Mouse (Mus musculus): Measurements from ENCODE around the gene Crybg2.

Crybg2 gene

GRCm38 (mm10) chr4:134060135-134060865 lies at the start of gene Crybg2:
TSS of gene Crybg2 (plus strand) at chr4:134060815.
- no peak for DNase-seq (ENCODE audit: low spot score)

DNA sequence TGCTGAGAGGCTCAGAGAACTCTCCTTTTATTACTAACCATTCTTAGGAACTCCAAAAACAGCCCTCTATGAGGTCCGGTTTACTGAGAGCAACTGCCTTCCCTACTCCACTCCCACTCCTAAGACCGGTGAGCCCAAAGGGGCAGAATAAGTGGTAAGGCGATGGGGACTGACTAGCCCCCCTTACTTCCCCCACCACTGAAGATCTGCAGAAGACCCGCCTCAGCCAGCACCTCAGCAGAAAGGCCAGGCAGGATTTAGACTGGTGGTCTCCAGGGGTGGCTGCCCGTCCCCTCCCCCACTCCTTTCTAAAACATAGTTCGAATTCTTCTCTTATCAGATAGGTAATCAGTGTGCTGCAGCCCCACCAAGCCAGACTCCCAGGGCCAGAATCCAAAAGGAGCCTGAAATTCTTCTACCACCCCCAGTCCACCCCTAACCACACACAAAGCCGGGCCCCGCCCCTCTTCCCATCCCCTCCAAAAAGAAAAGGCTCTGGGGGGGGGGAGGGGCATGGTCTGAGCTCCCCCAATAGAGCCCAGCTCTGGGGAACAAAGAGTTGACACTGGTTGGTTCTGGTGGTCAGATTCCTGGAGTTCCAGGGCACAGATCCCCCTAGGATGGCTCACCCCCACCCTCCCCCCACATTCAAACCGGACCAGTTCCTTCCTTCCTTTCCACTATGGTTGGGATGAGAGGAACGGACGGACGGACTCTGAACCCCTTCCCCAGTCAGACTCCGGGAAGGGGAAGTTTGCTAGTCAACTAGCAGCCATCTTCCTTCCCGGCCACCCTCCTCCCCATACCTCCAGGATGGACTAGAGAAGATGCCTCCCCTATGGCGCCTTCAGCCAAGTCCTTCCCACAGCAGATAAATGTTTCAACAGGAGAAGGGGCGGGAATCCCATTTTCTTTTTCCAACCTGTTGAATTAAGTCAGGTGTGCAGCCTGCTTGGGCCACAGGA lies 48.9 kb upstream of the Crybg2 start:
- DNase-seq (ENCODE audit: low spot score), result no peak

GRCm38 (mm10) chr4:134012858-134013528 lies 47.6 kb upstream of the Crybg2 start:
- peak; percentile 53 for DNase-seq (ENCODE audit: low spot score)

DNA sequence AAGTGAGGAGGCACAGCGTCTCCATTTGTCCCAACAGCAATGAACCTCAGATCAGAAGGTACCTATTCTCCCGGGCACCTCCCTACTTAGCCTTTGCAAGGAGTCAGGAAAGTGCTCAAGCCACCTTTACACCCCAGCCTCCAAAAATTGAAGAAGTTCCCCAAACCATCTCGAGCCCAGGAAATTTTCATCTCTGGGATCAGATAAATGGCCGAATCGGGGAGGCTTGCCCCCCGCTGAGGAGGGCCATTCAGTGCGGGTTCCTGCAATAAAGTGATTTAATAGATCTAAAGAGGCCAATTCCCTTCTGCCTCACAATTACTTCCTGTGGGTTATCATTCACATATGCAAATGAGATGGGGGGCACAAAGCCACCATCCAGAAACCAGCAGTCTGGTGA lies 44.4 kb upstream of the Crybg2 start:
- DNase-seq (ENCODE audit: low spot score), result no peak

DNA sequence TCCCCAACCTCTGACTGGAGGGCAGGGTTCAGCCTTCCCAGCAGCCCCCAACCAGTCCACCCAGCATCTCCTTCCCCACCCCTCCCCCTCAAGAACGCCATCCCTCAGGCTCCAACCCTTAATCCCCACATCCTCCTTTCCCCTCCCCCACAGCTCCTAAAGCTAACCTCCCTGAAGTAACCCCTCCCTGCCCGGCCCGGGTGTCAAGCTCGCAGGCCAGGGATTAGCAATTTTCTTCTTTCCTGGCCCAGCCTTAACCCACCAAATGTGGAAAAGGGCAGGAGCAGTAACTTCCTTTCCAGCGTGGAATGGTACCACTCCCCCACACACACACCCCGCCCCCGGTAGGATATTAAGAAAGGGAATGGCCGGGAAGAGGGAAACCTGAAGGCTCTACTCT lies 43.8 kb upstream of the Crybg2 start:
- DNase-seq (ENCODE audit: low spot score), result peak; percentile 36

GRCm38 (mm10) chr4:134017201-134017865 lies 43.3 kb upstream of the Crybg2 start:
- peak; percentile 35 for DNase-seq (ENCODE audit: low spot score)

- DNase-seq (ENCODE audit: low spot score), result peak; percentile 24
Observed at GRCm38 (mm10) chr4:134018038-134018778, 42.4 kb upstream of the Crybg2 start.

DNA sequence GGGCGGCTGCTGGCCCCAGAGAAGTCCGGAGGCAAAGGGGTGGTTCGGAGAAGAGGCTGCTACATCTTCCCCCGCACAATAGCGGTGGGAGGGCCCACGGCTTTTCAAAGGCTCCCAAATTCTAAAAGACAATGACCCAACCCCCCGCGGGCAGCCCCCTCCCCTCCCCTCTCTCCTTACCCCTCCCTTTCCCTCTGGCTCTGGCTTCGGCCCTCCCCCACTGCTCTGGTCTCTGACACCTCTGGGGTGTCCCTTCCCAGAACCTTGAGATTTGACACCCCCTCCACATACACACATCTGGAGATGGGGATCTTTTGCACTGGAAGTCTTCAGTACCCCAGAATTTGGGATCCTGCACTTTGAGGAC lies 41.9 kb upstream of the Crybg2 start, which contains the start of gene Lin28a:
TSS of gene Lin28a (minus strand) at position 63 of the 367 bp plus-strand sequence.
- peak; percentile 16 for DNase-seq (ENCODE audit: low spot score)

DNA sequence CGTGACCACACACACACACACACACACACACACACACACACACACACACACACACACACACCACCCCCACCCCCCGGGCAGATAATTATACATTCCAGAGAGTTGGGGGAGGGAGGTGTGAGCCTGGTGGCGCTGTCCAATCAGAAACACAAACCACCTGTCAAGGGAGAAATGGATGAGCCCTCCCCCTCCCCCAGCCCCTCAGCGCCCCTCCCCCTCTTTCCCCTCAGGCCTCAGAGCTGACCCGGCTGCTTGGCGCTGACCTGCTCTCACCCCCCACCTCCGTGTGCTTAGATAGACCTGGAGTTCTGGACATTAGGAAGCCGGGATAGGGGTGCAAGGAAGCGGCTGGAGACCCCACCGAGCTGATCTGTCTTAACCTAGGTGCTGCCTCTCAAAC lies 41.4 kb upstream of the Crybg2 start:
- peak; percentile 58 for DNase-seq (ENCODE audit: low spot score)

GRCm38 (mm10) chr4:134019641-134020351 lies 40.8 kb upstream of the Crybg2 start:
- peak; percentile 77 for DNase-seq (ENCODE audit: low spot score)

DNA sequence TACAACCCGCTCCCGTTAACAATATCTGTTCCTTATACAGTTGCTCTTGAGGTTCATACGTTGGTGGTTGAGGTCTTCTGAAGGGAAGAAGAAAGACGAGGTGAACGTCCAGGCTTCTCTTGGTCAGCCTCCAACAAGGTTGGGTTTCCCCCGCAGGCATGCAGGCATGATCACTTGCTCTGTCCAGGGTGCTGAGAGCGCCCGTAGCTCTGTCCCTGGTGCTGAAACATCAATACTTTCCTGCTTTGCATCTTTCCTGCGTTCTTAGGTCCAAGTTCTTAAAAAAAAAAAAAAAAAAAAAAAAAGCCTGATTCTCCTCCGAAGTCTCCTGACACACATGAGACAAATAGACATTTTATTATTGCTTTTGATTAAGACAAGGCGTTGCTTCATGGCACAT lies 40.0 kb upstream of the Crybg2 start:
- peak; percentile 82 for DNase-seq (ENCODE audit: low spot score)

- DNase-seq (ENCODE audit: low spot score), result no peak
Observed at GRCm38 (mm10) chr4:134025802-134026201, 34.8 kb upstream of the Crybg2 start.

- DNase-seq (ENCODE audit: low spot score), result peak; percentile 85
Observed at GRCm38 (mm10) chr4:134035953-134036352, 24.7 kb upstream of the Crybg2 start.

DNA sequence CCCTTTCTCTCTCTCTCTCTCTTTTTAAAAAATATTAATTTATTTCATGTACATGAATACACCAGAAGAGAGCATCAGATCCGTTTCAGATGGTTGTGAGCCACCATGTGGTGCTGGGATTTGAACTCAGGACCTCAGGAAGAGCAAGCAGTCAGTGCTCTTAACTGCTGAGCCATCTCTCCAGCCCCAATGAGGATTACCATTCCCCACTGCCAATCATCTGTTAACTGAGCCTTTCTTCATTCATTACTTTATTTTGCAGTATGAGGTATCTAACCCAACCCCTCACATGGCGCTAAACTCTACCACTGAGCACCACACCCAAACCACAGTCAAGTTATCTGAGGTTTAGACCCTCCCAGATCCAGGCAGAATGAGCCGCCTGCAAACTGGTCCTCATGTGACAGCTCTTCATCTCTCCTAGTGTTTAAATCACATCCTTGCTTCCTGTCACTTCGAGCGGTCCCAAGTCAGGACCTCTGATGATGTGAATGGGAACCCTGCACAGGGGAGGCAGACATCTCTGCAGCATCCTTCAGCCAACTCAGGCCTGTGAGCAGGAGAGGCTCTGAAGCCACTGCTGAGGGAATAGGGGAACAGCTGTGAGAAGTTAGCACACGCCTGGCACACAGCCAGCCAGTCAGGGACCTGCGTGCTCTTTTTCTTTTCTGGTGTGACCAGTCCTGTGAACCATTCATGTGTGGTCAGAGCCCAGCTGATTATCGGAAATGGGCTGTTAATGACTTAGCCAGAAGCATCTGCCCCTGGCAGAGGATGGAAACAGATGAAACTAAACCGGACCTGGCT lies 19.1 kb upstream of the Crybg2 start:
- DNase-seq (ENCODE audit: low spot score), result peak; percentile 31

- no peak for DNase-seq (ENCODE audit: low spot score)
Observed at GRCm38 (mm10) chr4:134043041-134043440, 17.6 kb upstream of the Crybg2 start.

DNA sequence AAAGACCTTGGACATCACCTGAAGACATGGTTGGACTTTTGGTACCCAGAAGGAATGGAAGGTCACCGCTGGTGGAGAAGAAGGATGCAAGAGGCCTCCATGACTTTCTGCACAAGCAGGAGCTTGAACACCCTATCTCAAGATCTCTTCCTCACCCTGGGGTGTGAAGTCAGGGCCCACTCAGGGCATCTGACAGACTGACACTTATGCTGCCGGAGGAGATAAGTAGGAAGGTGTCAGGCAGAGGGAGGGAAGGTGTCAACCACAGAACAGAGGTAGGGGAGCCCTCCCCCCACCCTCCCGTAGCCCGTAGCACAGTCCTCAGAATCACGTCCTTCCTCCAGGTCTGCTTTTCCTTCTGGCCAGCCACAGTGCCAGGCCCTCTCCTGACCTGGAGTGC lies 13.0 kb upstream of the Crybg2 start:
- DNase-seq (ENCODE audit: low spot score), result no peak

DNA sequence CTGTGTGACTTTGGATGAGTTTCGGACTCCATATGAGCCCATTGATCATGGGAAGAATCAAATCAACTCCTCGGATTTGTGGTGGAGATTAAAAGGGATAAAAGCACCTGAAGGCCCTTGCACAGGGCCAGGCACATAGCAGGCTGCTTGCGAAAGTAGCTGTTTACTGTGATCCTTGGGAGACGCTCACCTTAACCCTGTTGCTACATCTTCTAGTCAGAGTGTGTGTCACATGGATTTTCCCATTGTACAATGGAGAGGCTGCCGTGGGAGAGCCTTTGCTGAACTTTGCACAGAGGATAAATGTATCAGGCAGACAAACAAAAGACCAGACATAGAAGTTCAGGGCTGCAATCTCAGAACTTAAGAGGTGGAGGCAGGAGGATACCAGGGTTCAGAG lies 8.7 kb upstream of the Crybg2 start:
- no peak for DNase-seq (ENCODE audit: low spot score)

DNA sequence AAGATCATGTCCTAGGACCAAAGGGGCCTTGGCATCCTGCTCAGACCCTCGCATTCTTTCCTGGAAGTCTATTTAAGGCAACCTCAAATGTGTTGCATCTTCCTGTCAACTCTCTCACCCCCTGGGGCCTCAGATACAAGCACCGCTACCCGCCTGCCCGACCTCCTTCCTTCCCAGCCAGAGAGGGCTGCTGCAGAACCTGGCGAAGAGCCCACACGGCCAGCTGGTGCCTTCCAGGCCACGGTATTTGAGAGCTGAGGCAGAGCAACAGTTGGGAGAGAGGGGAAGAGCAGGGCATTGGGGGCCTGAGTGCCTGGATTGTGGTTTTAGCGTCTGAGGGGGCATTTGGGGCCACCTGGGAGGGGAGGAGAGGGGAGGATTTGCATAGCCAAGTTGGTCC lies 8.1 kb upstream of the Crybg2 start:
- DNase-seq (ENCODE audit: low spot score), result no peak

DNA sequence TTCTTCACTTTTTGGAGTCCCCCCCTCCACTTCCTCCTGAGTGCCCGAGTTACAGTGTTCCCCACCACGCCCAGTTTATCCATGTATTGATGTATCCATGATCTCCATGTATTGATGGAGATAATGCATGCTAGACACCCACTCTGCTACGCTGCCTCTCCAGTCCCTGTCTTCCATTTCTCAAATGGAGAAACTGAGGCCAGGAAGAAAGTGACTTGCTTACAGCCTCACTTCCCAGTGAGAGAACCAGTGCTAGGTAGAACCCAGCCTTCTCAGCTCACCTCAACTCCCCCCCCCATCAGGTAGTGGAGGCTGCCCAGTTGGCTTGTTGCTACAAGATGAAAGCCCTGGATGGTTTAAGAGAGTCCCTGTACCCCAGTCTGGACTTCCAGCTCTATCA lies 7.1 kb upstream of the Crybg2 start, which contains the start of gene Zfp683:
TSS of gene Zfp683 (plus strand) at position 301 of the 400 bp plus-strand sequence.
- DNase-seq (ENCODE audit: low spot score), result no peak
